Mouse (Mus musculus) spleen, adult 2 months (tissue): Measurements from ENCODE around the gene Prap1. TPM values are rescaled to one million over a fixed set of nuclear protein-coding genes. Genes with fewer than 3 reads are reported as not detected.
A peak's percentile ranks its signal among the peaks of the same experiment; 100 is the strongest.

Experiments
- DNase-seq, 2 experiments: peaks; one replicate each; pipeline versions ENCODE4 v3.0.0 to v3.0.0-alpha.2; 2012 to 2021; ENCODE audit warnings: low spot score in 2 of 2, low read depth in 1 of 2
- H3K27ac ChIP-seq: fragments of 200-500 bp; 2 replicates; pipeline ENCODE4 v1.5.1; 2012; ENCODE audit warnings: low read length, inconsistent platforms; ENCODE audit not compliant: insufficient read depth
- H3K27me3 ChIP-seq: fragments of 200-500 bp; 2 replicates; pipeline ENCODE4 v1.6.1; 2012; ENCODE audit warnings: mild to moderate bottlenecking, moderate library complexity, low read length, inconsistent platforms; ENCODE audit not compliant: control insufficient read depth, insufficient read depth
- H3K36me3 ChIP-seq: fragments of 200-500 bp; 2 replicates; pipeline ENCODE4 v1.6.1; 2012; ENCODE audit warnings: mild to moderate bottlenecking, low read length, inconsistent platforms; ENCODE audit not compliant: control insufficient read depth, insufficient read depth
- H3K4me1 ChIP-seq: fragments of 200-500 bp; 2 replicates; pipeline ENCODE4 v1.6.1; 2011; ENCODE audit warnings: inconsistent platforms; ENCODE audit not compliant: control insufficient read depth, insufficient read depth, insufficient read length
- H3K4me3 ChIP-seq: fragments of 200-500 bp; 2 replicates; pipeline ENCODE4 v1.5.1; 2011; ENCODE audit warnings: mild to moderate bottlenecking, inconsistent platforms; ENCODE audit not compliant: insufficient read depth, insufficient read length; ENCODE audit errors: extremely low read depth
- CTCF ChIP-seq: fragments of 200-500 bp; IDR thresholded peaks from 2 replicates; pipeline ENCODE4 v1.5.1; 2011; ENCODE audit warnings: mild to moderate bottlenecking, inconsistent platforms; ENCODE audit not compliant: insufficient read depth, insufficient read length, insufficient replicate concordance; ENCODE audit errors: extremely low read depth
- POLR2A ChIP-seq: fragments of 200-500 bp; IDR thresholded peaks from 2 replicates; pipeline ENCODE4 v1.6.1; 2011; ENCODE audit warnings: low read depth, low read length, inconsistent platforms
- WGBS: fragments of 180-500 bp; shearing (Covaris S2); methylation state at CpG from one replicate; pipeline ENCODE4 v1.1.7; 2018; 5-methylcytosine and 5-hydroxymethylcytosine counted together
- polyA plus RNA-seq: library from polyadenylated mRNA; depleted of rRNA; stranded (reverse); fragments of >200 nt; gene quantifications from 2 replicates; pipeline ENCODE4 v1.2.3, GENCODE M21; 2012

Prap1 gene
- polyA plus RNA-seq, 1 experiment, result not detected

GRCm38 (mm10) chr7:140063092-140063491 is 30.1 kb upstream of the Prap1 start:
- peaks cover 13% of the 10 kb centered on the region for H3K27me3 ChIP-seq
- H3K4me1 ChIP-seq, result no peaks in the 10 kb centered on the region; the same call in none of the 2 replicates
- no peak overlapping the region for H3K4me3 ChIP-seq
- TF ChIP-seq POLR2A (no peak), CTCF (peak; percentile 59; the same call in 1 of the 2 replicates)
- no peak overlapping the region for H3K27ac ChIP-seq
- WGBS, result 20% methylated on average over 7 of the region's 7 CpGs
- H3K36me3 ChIP-seq, result no peaks in the 10 kb centered on the region
- DNase-seq, result peak; percentile 27 to 48

- no peak for DNase-seq
- no peak overlapping the region for H3K4me3 ChIP-seq
- peaks cover 2% of the 10 kb centered on the region; the same call in 1 of the 2 replicates for H3K27me3 ChIP-seq
- H3K4me1 ChIP-seq, result no peaks in the 10 kb centered on the region
- no peak overlapping the region for H3K27ac ChIP-seq
- 70% methylated on average over 6 of the region's 6 CpGs for WGBS
- H3K36me3 ChIP-seq, result no peaks in the 10 kb centered on the region
- TF ChIP-seq CTCF, result no peak
- TF ChIP-seq POLR2A, result no peak
These were observed 25.8 kb upstream of the Prap1 start for GRCm38 (mm10) chr7:140067397-140067796.

DNA sequence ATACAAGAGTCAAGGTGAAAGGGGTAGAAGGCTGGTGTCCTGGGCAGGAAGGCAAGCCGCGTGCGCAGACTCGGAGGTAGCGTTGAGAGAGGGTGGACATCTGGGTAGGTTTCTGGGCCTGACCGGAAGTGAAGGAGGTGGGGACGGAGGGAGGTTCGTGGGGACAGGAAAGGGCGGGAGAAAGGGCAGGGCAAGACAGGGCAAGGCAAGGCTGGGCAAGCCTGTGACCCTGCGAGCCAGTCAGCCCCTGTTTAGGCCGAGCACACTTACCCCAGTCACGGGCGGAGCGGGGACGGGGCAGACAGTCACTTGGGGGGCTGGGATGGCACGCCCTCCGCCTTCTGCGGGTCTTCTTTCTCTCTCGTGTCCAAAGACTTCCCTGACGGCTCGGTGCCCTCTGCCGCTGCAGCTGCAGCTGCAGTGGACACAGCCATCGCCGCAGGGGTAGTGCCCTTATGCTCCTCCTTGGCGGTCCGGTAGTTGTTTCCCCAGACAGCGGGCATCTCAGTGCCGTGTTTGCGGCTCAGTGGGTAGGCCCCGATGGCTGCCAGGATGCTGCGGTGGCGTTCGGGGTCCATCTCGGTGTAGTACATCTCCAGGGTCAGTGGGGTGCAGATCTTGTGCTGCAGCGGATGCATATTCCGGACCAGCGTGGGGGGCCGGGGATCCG is 23.0 kb upstream of the Prap1 start:
- 47% methylated on average over 39 of the region's 39 CpGs for WGBS
- Histone ChIP-seq H3K27ac (no peak overlapping the region), H3K4me3 (no peak overlapping the region; the same call in 1 of the 2 replicates), H3K36me3 (no peaks in the 10 kb centered on the region), H3K27me3 (peaks cover 2% of the 10 kb centered on the region; the same call in 1 of the 2 replicates), H3K4me1 (no peaks in the 10 kb centered on the region)
- no peak for DNase-seq
- TF ChIP-seq CTCF (no peak), POLR2A (no peak)

GRCm38 (mm10) chr7:140077698-140078097 is 15.5 kb upstream of the Prap1 start:
- Histone ChIP-seq H3K4me1 (no peaks in the 10 kb centered on the region), H3K4me3 (no peak overlapping the region), H3K27me3 (peaks cover 5% of the 10 kb centered on the region; the same call in 1 of the 2 replicates), H3K36me3 (no peaks in the 10 kb centered on the region), H3K27ac (no peak overlapping the region)
- no peak for TF ChIP-seq CTCF
- TF ChIP-seq POLR2A, result no peak
- WGBS, result 57% methylated on average over 6 of the region's 6 CpGs
- DNase-seq, result no peak

GRCm38 (mm10) chr7:140078711-140079110 is 14.5 kb upstream of the Prap1 start:
- Histone ChIP-seq H3K36me3 (no peaks in the 10 kb centered on the region), H3K4me3 (no peak overlapping the region), H3K4me1 (no peaks in the 10 kb centered on the region), H3K27me3 (peaks cover 5% of the 10 kb centered on the region; the same call in 1 of the 2 replicates), H3K27ac (no peak overlapping the region)
- 6% methylated on average over 5 of the region's 5 CpGs for WGBS
- TF ChIP-seq POLR2A (no peak), CTCF (peak; percentile 63; the same call in 1 of the 2 replicates)
- DNase-seq, result peak; percentile 18 to 46

- Histone ChIP-seq H3K36me3 (no peaks in the 10 kb centered on the region), H3K4me1 (no peaks in the 10 kb centered on the region), H3K27me3 (peaks cover 5% of the 10 kb centered on the region; the same call in 1 of the 2 replicates), H3K4me3 (no peak overlapping the region), H3K27ac (no peak overlapping the region)
- 8% methylated on average over 24 of the region's 24 CpGs for WGBS
- no peak for DNase-seq
- TF ChIP-seq CTCF (no peak), POLR2A (no peak)
These were observed 12.6 kb upstream of the Prap1 start for GRCm38 (mm10) chr7:140080503-140081156.

DNA sequence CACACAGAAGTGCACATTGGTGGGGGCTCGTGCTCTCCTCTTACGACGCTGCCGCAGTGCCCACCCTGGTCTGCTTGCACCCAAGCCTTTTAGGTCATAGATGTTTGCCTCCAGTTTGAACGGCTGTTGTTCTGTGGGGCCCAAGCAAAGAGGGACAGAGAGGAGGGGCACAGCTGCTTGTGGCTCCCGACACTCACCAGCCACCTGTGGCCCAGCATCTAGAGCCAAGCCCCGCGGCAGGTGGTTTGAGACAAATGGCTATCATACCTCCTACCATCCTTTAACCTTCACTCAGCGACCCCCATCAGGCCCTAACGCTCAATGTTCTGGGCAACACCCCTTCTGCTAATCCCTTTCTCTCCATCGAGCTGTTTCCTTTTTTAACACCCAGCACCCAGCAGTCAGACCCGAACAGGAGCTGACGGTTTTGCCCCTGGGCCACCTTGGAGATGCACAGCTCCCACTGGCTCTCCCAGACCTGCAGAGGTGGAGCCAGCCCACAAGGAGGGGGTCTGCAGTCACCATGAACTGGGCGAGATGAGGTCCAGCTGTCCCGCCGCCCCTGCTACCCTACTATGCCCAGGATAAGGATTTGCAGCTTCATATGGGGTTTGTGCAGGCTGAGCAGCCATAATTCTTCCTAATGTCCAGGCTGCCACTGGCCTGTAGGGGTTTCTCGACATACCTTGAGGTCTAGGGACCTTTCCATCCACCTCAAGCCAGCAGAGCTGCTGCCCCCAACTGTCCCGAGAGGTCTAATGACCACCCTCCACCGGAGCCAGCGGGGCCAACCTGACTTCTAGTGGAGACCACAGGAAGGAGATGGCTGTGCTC is 11.6 kb upstream of the Prap1 start:
- H3K4me3 ChIP-seq, result no peak overlapping the region
- no peaks in the 10 kb centered on the region for H3K4me1 ChIP-seq
- TF ChIP-seq CTCF, result no peak
- no peak for DNase-seq
- 27% methylated on average over 20 of the region's 20 CpGs for WGBS
- H3K36me3 ChIP-seq, result no peaks in the 10 kb centered on the region
- peaks cover 5% of the 10 kb centered on the region; the same call in 1 of the 2 replicates for H3K27me3 ChIP-seq
- no peak overlapping the region for H3K27ac ChIP-seq
